Mouse (Mus musculus) spleen, adult 18-20 months (tissue): ENCODE measurements around the gene Mrap2.
"Not testable (repeated sequence)": the region's sequence is repeated elsewhere in the genome, so short reads cannot be mapped to it uniquely, and the experiment has no call there.

Experiments
- DNase-seq, 2 experiments: peaks; one replicate each; pipeline ENCODE4 v3.0.0; 2022; ENCODE audit warnings: mixed read lengths in 2 of 2

Gene Mrap2

GRCm38 (mm10) chr9:87144106-87144505, at the start of gene Mrap2:
Gene Mrap2 (plus strand): TSS chr9:87144306.
- peak in 1 of 2 experiments; percentile 8 for DNase-seq

DNA sequence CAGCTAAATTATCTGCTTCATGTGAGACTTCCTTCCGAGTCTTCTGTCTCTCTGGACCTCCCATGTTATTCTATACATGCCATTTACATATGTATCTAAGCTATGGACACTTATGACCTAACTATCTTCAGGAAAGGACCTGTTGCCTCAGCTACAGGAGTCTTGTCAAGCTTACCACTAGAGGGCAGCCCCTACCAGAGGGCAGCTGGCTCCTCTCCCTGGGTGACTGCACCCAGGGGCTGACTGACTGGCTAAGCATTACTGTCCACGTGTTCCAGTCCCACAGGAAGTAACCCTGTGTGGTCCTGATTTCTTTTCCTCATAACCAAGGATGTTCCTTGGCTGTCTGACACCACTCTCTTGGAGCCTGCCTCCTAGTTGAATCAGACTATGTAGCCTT, 46.1 kb upstream of the Mrap2 start:
- peak; percentile 7 to 34 for DNase-seq

GRCm38 (mm10) chr9:87115019-87115418, 29.1 kb upstream of the Mrap2 start:
- DNase-seq, result no peak

DNA sequence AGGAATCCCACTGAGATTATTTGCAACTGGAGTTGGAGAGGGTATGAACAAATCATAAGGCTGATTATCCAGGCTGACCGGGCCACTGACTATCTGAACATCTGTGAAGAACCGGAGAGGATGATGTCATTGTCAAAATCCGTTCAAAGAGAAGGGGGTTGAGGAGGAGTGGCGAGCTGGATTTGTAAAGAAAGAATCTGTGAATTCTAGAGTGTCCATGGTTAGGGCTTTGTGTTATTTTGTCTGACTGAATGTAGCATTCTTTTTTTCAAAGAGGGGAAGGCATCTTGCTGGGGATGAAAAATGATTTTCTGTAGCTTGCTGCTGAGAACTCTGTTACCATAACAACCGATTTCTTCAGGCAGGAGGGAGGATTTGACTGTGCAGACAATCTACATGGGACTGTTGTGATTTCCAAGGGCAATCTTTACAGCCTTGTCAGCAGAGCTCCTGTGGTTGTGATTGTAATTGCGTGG, 28.6 kb upstream of the Mrap2 start:
- no peak for DNase-seq

- DNase-seq, result no peak
Measured at GRCm38 (mm10) chr9:87115978-87116377, 28.1 kb upstream of the Mrap2 start.

- no peak for DNase-seq
Measured at GRCm38 (mm10) chr9:87118996-87119395, 25.1 kb upstream of the Mrap2 start.

- no peak for DNase-seq
Measured at GRCm38 (mm10) chr9:87121956-87122493, 22.1 kb upstream of the Mrap2 start.

DNA sequence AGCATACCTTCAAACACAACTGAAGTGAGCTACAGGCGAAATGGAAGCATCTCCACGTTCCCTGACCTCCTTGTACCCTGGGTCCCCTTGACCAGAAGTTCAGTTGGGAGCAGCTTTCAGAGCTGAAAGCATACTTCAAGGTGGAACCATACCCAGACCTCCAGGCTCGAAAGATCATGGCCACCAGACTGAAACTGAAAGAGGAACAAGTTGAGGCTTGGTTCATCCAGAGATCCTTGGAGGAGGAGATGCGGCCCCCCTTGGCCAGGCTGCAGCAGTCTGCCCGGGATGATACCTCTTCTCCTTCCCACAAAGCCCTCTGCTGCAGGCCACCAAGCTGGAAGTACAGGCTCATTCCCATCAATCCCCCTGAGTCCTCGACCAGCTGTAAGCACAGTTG, 17.1 kb upstream of the Mrap2 start:
- not testable (repeated sequence) for DNase-seq

DNA sequence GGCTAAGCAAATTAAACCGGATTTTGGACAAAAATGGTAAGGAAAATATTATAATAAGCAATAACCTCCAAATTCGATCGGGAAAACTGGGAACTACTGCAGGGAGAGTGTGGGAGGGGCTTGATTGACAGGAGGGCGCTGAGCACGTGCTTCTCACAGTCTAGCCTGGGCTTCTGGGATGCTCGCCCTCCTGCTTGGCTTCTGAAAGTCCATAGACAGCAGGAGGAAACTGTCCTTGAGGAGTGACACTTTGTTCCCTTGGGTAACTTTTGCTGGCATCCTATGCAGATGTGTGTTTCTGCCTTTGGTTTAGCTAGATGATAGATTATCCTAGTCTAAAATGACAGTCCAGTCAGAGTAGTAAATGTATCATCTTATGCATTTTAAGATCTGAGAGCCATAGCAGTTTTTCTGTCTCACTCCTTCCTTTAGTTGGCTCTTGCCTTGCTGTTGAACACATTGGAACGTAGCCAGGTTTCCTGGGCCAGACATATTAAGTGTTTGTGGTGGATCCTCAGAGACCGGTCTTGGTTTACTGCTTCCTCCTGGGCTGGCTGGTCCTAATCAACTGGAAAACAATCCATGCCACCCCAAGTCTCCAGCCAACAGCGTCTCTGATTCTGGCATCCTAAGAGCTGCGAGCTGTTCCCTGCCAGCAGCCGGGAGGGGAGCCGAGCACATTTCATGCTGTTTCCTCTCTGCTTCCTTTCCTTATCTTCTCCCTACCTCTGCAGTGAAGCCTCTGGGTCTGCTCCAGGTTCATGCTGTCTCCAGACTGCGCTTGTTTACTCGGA, 8.1 kb upstream of the Mrap2 start:
- no peak for DNase-seq

GRCm38 (mm10) chr9:87143076-87143475, 1.0 kb upstream of the Mrap2 start:
- no peak for DNase-seq

GRCm38 (mm10) chr9:87144532-87144931, 426 bp downstream of the Mrap2 start:
- peak in 1 of 2 experiments; percentile 6 for DNase-seq

- no peak for DNase-seq
Measured at GRCm38 (mm10) chr9:87145180-87145579, 1.1 kb downstream of the Mrap2 start.

DNA sequence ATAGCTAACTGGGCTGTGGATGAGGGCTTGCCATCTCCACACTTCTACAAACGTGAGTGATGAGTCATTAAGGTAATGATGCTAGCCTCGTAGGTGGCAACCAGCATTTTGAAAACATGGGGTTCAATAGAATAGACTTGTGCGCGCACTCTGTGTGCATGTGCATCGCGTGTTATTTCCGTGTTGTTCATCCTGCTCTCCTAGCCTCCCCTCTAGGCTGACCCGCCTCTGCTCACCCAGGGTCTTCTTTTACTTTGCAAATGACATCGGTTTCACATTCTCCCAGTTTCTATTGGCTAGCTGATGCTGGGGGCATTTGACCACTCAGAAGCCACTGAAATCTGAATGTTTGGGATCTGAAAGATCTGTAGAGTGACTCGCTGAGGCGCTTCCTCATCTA, 1.6 kb downstream of the Mrap2 start:
- no peak for DNase-seq

DNA sequence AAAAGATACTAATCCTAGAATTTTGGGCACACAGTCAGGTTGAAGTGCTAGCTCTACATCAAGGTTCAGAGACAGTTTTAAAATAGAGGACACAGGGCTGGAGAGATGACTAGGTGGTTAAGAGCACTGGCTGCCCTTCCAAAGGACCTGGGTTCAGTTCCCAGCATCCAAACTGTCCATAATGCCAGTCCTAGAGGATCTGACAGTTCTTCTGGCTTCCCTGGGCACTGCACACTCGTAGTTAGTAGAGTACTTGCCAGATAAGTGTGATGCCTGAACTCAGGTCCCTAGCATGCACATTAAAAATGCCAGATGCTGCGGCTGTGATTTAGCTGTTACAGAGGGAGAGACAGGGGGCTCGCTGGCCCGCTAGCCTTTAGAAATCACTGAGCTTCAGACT, 2.3 kb downstream of the Mrap2 start:
- no peak for DNase-seq

DNA sequence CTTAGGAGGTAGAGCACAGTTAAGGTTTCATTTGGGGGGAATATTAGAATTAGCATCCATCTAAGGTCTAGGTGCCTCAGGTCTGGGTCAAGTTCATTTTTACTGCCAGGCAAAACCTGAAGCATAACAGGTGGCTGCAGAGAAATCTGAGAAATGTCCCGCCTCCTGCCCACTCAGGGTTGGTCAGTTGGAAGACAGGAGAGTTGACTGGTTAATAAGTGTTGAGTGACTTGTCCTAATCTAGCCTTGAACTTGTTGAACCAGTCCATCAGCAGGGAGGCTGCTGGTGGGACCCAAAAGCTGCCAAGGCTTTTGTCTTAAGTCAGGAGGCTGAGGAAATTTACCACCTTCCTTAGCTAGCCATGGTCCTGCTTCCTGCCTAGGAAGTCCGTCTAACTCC, 3.8 kb downstream of the Mrap2 start:
- DNase-seq, result no peak

- DNase-seq, result no peak
Measured at GRCm38 (mm10) chr9:87152641-87153325, 8.7 kb downstream of the Mrap2 start.

DNA sequence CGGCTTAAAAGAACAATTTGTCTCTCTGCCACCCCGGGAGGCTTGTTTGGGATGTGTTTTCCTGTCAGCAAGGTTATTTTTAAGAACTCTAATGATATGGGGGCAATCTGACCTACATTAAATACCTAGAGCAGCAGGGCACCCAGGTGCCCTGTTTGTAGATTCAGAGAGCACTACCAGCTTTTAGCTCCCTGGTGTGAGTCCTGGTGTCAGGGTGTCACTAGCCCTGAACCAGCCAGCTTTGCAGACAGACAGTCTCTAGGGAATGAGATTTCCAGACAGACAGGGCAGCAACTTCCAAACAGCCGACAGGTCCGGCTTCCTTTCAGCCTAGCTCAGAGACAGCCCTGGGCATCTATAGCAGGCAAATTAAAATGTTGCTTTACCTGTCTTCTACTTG, 18.5 kb downstream of the Mrap2 start:
- DNase-seq, result no peak

GRCm38 (mm10) chr9:87167001-87167830, 23.1 kb downstream of the Mrap2 start:
- DNase-seq, result no peak

GRCm38 (mm10) chr9:87168051-87168450, 23.9 kb downstream of the Mrap2 start:
- no peak for DNase-seq

- DNase-seq, result no peak
Measured at GRCm38 (mm10) chr9:87169144-87169543, 25.0 kb downstream of the Mrap2 start.

DNA sequence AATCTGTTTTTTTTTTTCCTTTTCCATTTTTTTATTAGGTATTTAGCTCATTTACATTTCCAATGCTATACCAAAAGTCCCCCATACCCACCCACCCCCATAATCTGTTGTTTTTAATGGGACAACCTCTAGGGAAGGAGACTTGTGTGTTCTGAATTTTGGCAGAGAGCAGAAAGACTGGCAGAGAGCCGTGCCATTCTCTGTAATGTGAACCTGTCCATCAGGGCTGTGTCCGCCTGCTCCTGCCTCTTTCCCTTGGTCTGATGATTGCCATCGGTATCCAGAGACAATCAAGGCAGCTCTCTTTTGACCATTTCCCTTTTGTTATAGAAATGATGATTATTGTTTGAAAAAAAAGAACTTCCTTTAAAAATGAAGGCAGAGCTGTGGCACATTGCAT, 26.8 kb downstream of the Mrap2 start:
- no peak for DNase-seq

DNA sequence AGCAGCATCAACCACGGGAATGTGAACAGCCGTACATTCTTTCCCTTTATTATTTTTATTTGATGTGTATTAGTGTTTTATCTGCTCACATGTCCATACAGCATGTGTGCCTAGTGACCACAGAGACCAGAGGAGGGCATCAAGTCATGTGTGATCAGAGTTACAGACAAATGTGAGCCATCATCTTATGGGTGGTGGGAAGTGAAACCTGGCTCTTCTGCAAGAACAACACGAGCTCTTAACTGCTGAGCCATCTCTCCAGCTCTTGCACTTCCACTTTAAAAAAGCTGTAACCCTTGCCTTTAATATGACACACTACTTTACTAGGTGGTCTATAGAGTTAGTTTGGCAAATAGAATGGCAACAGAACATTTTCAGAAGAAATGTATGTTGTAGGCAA, 27.4 kb downstream of the Mrap2 start:
- no peak for DNase-seq

GRCm38 (mm10) chr9:87178534-87178933, 34.4 kb downstream of the Mrap2 start:
- no peak for DNase-seq
